Mouse (Mus musculus) forebrain, embryonic 11.5 days (tissue): ENCODE measurements at regions not wholly inside any gene's neighbourhood (a gene's known extent, or its start where the extent isn't known, plus 50 kb on each side); places are given as distances from the start of the nearest gene placed in this dataset.

ENCODE experiments used
- ATAC-seq: fragments of 200-750 bp; cut with Nextera tagmentation; replicated peaks from 2 replicates; pipeline ENCODE4 v1.8.0; 2017; ENCODE audit warnings: moderate TSS enrichment; ENCODE audit not compliant: low FRiP score
- DNase-seq: peaks from one replicate; pipeline ENCODE4 v3.0.0-alpha.2; 2017; ENCODE audit warnings: low spot score
- H3K27ac ChIP-seq: fragments of 300-500 bp; sonication (generic); 2 replicates; pipeline ENCODE4 v1.5.1; 2014; ENCODE audit warnings: low read depth, low read length
- H3K27me3 ChIP-seq: fragments of 300-500 bp; sonication (generic); 2 replicates; pipeline ENCODE4 v1.6.1; 2014; ENCODE audit warnings: mild to moderate bottlenecking, low read length, mixed read lengths; ENCODE audit not compliant: control insufficient read depth, insufficient read depth
- H3K36me3 ChIP-seq: fragments of 300-500 bp; sonication (generic); 2 replicates; pipeline ENCODE4 v1.6.1; 2014; ENCODE audit warnings: mild to moderate bottlenecking, low read length, moderate library complexity, mixed read lengths; ENCODE audit not compliant: control insufficient read depth, insufficient read depth
- H3K4me1 ChIP-seq: fragments of 300-500 bp; sonication (generic); replicated peaks from 2 replicates; pipeline ENCODE4 v1.6.1; 2014; ENCODE audit warnings: low read length, mixed read lengths; ENCODE audit not compliant: control insufficient read depth, insufficient read depth
- H3K4me2 ChIP-seq: fragments of 300-500 bp; sonication (generic); 2 replicates; pipeline ENCODE4 v1.6.1; 2014; ENCODE audit warnings: low read depth, mild to moderate bottlenecking, low read length, moderate library complexity, mixed read lengths; ENCODE audit not compliant: severe bottlenecking
- H3K4me3 ChIP-seq: fragments of 300-500 bp; sonication (generic); 2 replicates; pipeline ENCODE4 v1.5.1; 2014; ENCODE audit warnings: low read depth, low read length
- H3K9ac ChIP-seq: fragments of 300-500 bp; sonication (generic); 2 replicates; pipeline ENCODE4 v1.6.1; 2014; ENCODE audit warnings: low read length
- H3K9me3 ChIP-seq: fragments of 300-500 bp; sonication (generic); 2 replicates; pipeline ENCODE4 v1.6.1; 2016; ENCODE audit warnings: low read length, mixed read lengths; ENCODE audit not compliant: control insufficient read depth
- WGBS: fragments of 180-500 bp; shearing (Covaris S2); extraction: QIAGEN DNeasy Blood & Tissue Kit; methylation state at CpG from one replicate; pipeline ENCODE4 v1.1.7; 2014; 5-methylcytosine and 5-hydroxymethylcytosine counted together

GRCm38 (mm10) chr16:93384039-93384537 is 219.8 kb downstream of the Setd4 start:
- H3K27me3 ChIP-seq = no peaks in the 10 kb centered on the region
- H3K36me3 ChIP-seq = no peaks in the 10 kb centered on the region
- no peak overlapping the region for H3K4me3 ChIP-seq
- DNase-seq (no peak), ATAC-seq (no peak)
- H3K9ac ChIP-seq = no peak overlapping the region
- no peaks in the 10 kb centered on the region for H3K9me3 ChIP-seq
- peaks cover 13% of the 10 kb centered on the region; the same call in 1 of the 2 replicates for H3K4me1 ChIP-seq
- WGBS = 80% methylated on average over 8 of the region's 8 CpGs
- H3K4me2 ChIP-seq = no peak overlapping the region
- no peak overlapping the region for H3K27ac ChIP-seq

GRCm38 (mm10) chr16:93382945-93383344 is 220.9 kb downstream of the Setd4 start:
- Histone ChIP-seq H3K4me3 (no peak overlapping the region), H3K4me1 (peaks cover 13% of the 10 kb centered on the region; the same call in 1 of the 2 replicates), H3K4me2 (no peak overlapping the region), H3K27me3 (no peaks in the 10 kb centered on the region), H3K36me3 (no peaks in the 10 kb centered on the region), H3K27ac (no peak overlapping the region), H3K9ac (no peak overlapping the region), H3K9me3 (no peaks in the 10 kb centered on the region)
- ATAC-seq (no peak), DNase-seq (no peak)
- WGBS = 81% methylated on average over 3 of the region's 3 CpGs

- ATAC-seq (no peak), DNase-seq (no peak)
- H3K27me3 ChIP-seq = no peaks in the 10 kb centered on the region
- no peaks in the 10 kb centered on the region for H3K9me3 ChIP-seq
- no peak overlapping the region for H3K27ac ChIP-seq
- H3K36me3 ChIP-seq = no peaks in the 10 kb centered on the region
- peaks cover 13% of the 10 kb centered on the region; the same call in 1 of the 2 replicates for H3K4me1 ChIP-seq
- no peak overlapping the region for H3K9ac ChIP-seq
- H3K4me2 ChIP-seq = no peak overlapping the region
- 42% methylated on average over 13 of the region's 13 CpGs for WGBS
- no peak overlapping the region for H3K4me3 ChIP-seq
These were observed 222.9 kb downstream of the Setd4 start for GRCm38 (mm10) chr16:93380717-93381671.

- Histone ChIP-seq H3K27me3 (no peaks in the 10 kb centered on the region), H3K9me3 (no peaks in the 10 kb centered on the region), H3K4me2 (no peak overlapping the region), H3K4me3 (no peak overlapping the region), H3K4me1 (peaks cover 13% of the 10 kb centered on the region; the same call in 1 of the 2 replicates), H3K36me3 (no peaks in the 10 kb centered on the region), H3K27ac (no peak overlapping the region), H3K9ac (no peak overlapping the region)
- no peak for DNase-seq
- WGBS = 61% methylated on average over 4 of the region's 4 CpGs
- no peak for ATAC-seq
These were observed 223.7 kb downstream of the Setd4 start for GRCm38 (mm10) chr16:93380117-93380516.

- DNase-seq = no peak
These were observed 224.3 kb downstream of the Setd4 start for GRCm38 (mm10) chr16:93379611-93380010.

DNA sequence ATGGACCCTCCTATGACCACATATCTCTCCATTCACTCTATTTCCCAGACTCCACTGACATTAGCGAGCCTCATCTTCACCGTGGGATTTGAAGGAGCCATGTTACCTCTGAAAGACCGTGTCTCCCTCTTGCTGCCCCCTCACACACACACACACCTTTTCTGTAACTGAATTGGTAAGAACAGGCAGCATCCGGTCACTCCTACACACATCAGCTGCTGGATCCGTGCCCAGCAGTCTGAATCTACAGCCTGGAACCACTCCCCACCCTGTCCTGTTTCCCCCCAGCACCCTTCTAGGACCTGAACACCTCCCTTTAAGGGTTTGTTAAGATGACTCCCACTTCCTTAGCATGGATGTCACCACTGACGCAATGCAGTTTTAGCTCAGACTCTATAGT is 229.2 kb downstream of the Setd4 start:
- no peak for DNase-seq
- Histone ChIP-seq H3K36me3 (no peaks in the 10 kb centered on the region), H3K9me3 (no peaks in the 10 kb centered on the region), H3K27ac (no peak overlapping the region), H3K4me3 (no peak overlapping the region), H3K27me3 (no peaks in the 10 kb centered on the region), H3K9ac (no peak overlapping the region), H3K4me1 (0 out of 2 replicates have a peak, but pooled peaks cover 3% of the 10 kb centered on the region), H3K4me2 (no peak overlapping the region)
- 89% methylated on average over 6 of the region's 6 CpGs for WGBS
- ATAC-seq = no peak

More at GRCm38 (mm10) chr16:93379611-93380010, 224.3 kb downstream of the Setd4 start:
- no peak overlapping the region for H3K4me3 ChIP-seq
- 51% methylated on average over 6 of the region's 6 CpGs for WGBS
- ATAC-seq = no peak
- H3K36me3 ChIP-seq = no peaks in the 10 kb centered on the region
- peaks cover 13% of the 10 kb centered on the region; the same call in 1 of the 2 replicates for H3K4me1 ChIP-seq
- H3K9ac ChIP-seq = no peak overlapping the region
- H3K4me2 ChIP-seq = no peak overlapping the region
- no peaks in the 10 kb centered on the region for H3K9me3 ChIP-seq
- no peaks in the 10 kb centered on the region for H3K27me3 ChIP-seq
- no peak overlapping the region for H3K27ac ChIP-seq

DNA sequence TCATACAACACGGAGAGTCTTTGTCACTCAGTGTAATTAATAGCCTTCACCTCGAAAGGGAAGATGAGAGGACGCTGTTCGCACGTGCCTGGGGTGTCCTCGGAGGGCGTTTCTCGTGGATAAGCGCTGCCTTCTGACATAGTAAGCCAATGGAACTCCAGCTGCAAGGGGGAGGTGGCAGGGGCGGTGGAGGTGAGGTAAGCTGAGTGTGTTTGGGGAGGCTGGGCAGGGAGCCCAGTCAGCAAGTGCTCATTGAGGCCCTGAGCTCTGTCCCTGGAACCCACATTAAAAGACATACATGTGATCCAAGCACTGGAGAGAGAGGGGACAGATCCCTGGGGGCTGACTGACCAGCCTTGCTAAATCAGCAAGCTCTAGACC is 234.1 kb downstream of the Setd4 start:
- WGBS = 79% methylated on average over 10 of the region's 10 CpGs
- Histone ChIP-seq H3K27me3 (no peaks in the 10 kb centered on the region), H3K9ac (no peak overlapping the region), H3K36me3 (no peaks in the 10 kb centered on the region), H3K4me2 (no peak overlapping the region), H3K4me3 (no peak overlapping the region), H3K9me3 (no peaks in the 10 kb centered on the region), H3K27ac (no peak overlapping the region), H3K4me1 (no peaks in the 10 kb centered on the region)
- ATAC-seq (no peak), DNase-seq (no peak)

DNA sequence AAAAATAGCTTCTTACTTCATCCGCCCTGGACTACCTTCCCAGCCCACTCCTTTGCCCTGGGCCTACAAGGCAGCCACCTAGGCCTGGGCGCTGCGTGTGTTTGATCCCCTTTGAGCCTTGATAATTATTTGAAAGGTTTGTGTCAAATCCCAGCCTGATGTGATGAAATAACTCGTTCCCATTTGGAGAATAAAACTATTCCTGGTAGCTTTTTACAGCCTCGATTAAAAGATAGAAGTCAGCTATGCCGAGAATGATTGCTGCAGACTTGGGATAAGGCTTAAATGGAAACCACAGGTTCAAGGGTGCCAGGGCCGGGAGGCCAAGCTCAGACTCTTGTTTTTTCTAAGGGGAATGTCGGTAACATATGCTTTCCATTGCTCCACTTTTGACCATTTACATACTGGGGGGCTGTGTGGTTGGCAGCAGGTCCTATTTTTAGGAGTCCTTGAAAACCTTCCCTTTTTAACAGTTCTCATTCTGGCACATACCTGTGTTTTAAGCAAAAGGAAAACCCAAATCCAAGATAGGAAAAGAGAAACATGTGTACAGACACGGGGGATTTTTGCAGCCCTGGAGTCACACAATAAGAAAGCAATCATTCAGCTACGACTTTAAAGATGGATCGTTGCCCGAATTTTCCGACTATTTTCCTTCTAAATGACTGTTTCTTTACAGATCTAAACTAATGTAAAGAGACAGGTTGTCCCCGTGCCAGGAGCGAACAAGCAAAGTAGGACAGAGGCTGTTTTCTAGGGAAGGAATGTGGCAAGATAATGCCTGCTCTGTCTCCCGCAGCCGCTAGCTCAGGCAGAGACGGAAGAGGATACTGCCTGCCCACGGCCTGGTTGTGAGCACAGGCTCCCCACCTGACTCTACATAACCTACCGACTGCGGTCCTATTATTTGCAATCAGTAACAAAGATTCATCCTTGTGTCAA is 234.8 kb downstream of the Setd4 start:
- Histone ChIP-seq H3K9me3 (no peaks in the 10 kb centered on the region), H3K27me3 (no peaks in the 10 kb centered on the region), H3K4me1 (no peaks in the 10 kb centered on the region), H3K27ac (no peak overlapping the region), H3K4me2 (no peak overlapping the region), H3K9ac (no peak overlapping the region), H3K4me3 (no peak overlapping the region), H3K36me3 (no peaks in the 10 kb centered on the region)
- no peak for ATAC-seq
- 77% methylated on average over 21 of the region's 21 CpGs for WGBS
- DNase-seq = no peak
